Mouse (Mus musculus): Measurements from ENCODE around the gene Ifnar2. TPM values are rescaled to one million over a fixed set of nuclear protein-coding genes. Genes with fewer than 3 reads are reported as not detected.

Gene Ifnar2
- total and polyA plus RNA-seq, 2 experiments from 2014 or later = 31.0 to 49.8 TPM

DNA sequence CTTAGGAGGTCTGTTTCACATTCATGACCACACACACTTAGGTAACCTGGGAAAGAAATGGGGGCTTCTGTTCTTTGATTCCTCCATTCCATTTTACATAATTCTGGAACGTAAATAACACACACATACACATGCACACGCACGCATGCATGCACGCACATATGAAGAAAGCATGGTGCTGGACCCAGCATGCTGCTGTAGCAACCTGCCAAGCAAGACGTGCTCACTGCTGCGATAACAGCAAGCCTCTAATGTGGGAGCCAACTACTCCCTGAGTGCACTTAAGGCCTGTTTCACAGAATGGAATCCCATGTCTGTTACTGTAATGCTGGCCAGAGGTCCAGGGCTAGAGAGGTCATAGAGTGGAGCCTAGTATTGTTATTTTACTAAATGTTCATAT lies 19.4 kb upstream of the Ifnar2 start:
- Histone ChIP-seq H3K9me3 (replicated peaks; ENCODE audit: control insufficient read depth, low read length) (no peaks in the 10 kb centered on the region), H3K36me3 (replicated peaks; ENCODE audit: control insufficient read depth, insufficient read depth, low read length) (no peaks in the 10 kb centered on the region), H3K4me1 (ENCODE audit: control insufficient read depth, insufficient read depth) (no peaks in the 10 kb centered on the region), H3K27me3 (ENCODE audit: control insufficient read depth, insufficient read depth, low read length) (no peaks in the 10 kb centered on the region), H3K9ac (replicated peaks; ENCODE audit: low read depth, low read length) (no peak overlapping the region), H3K4me3 (ENCODE audit: low read depth, low read length) (no peak overlapping the region), H3K4me2 (ENCODE audit: low read depth, low read length) (no peak overlapping the region), H3K27ac (ENCODE audit: low read depth) (no peak overlapping the region)
- no peak for ATAC-seq (ENCODE audit: insufficient read depth, low read depth)
- no peak for DNase-seq (ENCODE audit: low spot score)
- TF ChIP-seq CTCF (IDR thresholded peaks at IDR 0.05; ENCODE audit: low read depth) (no peak), EP300 (IDR thresholded peaks at IDR 0.05; ENCODE audit: low read depth) (no peak)
- 69% methylated on average over 6 of the region's 6 CpGs for WGBS

DNA sequence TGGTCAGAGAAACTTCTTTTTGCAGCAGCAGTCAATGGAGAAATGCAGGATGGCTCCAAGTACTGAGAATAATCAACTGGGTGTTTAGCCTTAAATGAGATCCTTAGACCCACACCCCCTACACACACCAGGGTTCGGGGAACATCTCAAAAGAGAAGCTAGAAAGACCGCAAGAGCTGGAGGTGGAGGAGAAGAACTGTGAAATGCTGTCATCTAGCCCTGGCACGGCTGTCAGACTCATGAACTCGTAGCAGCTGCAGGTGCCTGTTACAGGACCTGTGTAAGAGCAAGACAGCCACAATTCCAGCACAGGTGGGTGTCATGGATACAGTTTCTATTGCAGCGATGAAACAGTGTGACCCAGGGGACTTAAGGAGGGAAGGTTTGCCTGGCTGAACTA lies 18.9 kb upstream of the Ifnar2 start:
- Histone ChIP-seq H3K27me3 (ENCODE audit: control insufficient read depth, insufficient read depth, low read length) (no peaks in the 10 kb centered on the region), H3K9me3 (replicated peaks; ENCODE audit: control insufficient read depth, low read length) (no peaks in the 10 kb centered on the region), H3K4me3 (ENCODE audit: low read depth, low read length) (no peak overlapping the region), H3K9ac (replicated peaks; ENCODE audit: low read depth, low read length) (no peak overlapping the region), H3K4me1 (ENCODE audit: control insufficient read depth, insufficient read depth) (no peaks in the 10 kb centered on the region), H3K4me2 (ENCODE audit: low read depth, low read length) (no peak overlapping the region), H3K27ac (ENCODE audit: low read depth) (no peak overlapping the region), H3K36me3 (replicated peaks; ENCODE audit: control insufficient read depth, insufficient read depth, low read length) (no peaks in the 10 kb centered on the region)
- ATAC-seq (ENCODE audit: insufficient read depth, low read depth) (no peak), DNase-seq (ENCODE audit: low spot score) (no peak)
- no peak for TF ChIP-seq EP300 (IDR thresholded peaks at IDR 0.05; ENCODE audit: low read depth)
- TF ChIP-seq CTCF (IDR thresholded peaks at IDR 0.05; ENCODE audit: low read depth) = no peak
- WGBS = 74% methylated on average over 5 of the region's 5 CpGs

DNA sequence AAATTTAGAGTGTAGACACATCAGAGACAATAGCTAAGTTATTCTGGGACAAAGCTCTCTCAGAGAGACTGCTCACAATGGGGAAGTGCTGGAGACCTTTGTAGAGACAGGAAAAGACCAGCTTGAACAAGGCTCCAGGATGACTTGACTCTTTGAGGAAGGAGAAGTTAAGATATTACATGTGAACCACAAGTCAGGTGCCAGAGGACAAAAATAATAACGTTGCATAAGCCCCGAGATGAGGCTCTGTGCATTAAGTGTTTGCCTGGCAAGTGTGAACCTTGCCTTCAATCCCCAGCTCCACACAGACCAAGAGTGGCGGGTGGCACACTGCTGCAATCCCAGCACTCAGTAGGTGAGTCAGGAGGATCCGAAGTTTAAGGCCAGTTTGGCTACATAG lies 18.0 kb upstream of the Ifnar2 start:
- ATAC-seq (ENCODE audit: insufficient read depth, low read depth) (no peak), DNase-seq (ENCODE audit: low spot score) (no peak)
- H3K9ac ChIP-seq (replicated peaks; ENCODE audit: low read depth, low read length) = no peak overlapping the region
- H3K4me2 ChIP-seq (ENCODE audit: low read depth, low read length) = no peak overlapping the region
- no peaks in the 10 kb centered on the region for H3K27me3 ChIP-seq (ENCODE audit: control insufficient read depth, insufficient read depth, low read length)
- H3K4me1 ChIP-seq (ENCODE audit: control insufficient read depth, insufficient read depth) = no peaks in the 10 kb centered on the region
- H3K27ac ChIP-seq (ENCODE audit: low read depth) = no peak overlapping the region
- WGBS = 46% methylated on average over 4 of the region's 4 CpGs
- TF ChIP-seq CTCF (IDR thresholded peaks at IDR 0.05; ENCODE audit: low read depth) (no peak), EP300 (IDR thresholded peaks at IDR 0.05; ENCODE audit: low read depth) (no peak)
- no peaks in the 10 kb centered on the region for H3K36me3 ChIP-seq (replicated peaks; ENCODE audit: control insufficient read depth, insufficient read depth, low read length)
- H3K4me3 ChIP-seq (ENCODE audit: low read depth, low read length) = no peak overlapping the region
- no peaks in the 10 kb centered on the region for H3K9me3 ChIP-seq (replicated peaks; ENCODE audit: control insufficient read depth, low read length)

DNA sequence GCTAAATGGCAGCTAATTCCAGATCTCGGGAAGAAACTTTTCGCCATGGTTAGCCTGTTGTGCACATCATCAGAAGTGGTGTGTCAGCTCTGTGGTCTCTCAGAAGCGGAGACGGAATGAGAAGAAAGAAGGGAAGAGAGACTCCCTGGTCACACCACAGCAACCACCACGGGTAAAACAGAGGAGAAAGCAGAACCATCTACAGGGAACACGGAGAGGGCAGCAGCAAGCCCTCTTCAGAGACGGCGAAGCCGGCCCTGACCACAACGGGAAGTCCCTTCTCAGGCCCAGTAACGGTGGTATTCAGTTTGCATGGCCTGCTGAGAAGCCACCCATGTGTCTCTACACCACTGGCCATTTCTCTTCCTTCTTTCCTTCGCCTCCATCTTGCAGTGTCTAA lies 17.4 kb upstream of the Ifnar2 start:
- H3K4me3 ChIP-seq (ENCODE audit: low read depth, low read length) = no peak overlapping the region
- WGBS = 70% methylated on average over 12 of the region's 12 CpGs
- TF ChIP-seq EP300 (IDR thresholded peaks at IDR 0.05; ENCODE audit: low read depth) (no peak), CTCF (IDR thresholded peaks at IDR 0.05; ENCODE audit: low read depth) (no peak)
- H3K4me2 ChIP-seq (ENCODE audit: low read depth, low read length) = no peak overlapping the region
- H3K9ac ChIP-seq (replicated peaks; ENCODE audit: low read depth, low read length) = no peak overlapping the region
- no peaks in the 10 kb centered on the region for H3K9me3 ChIP-seq (replicated peaks; ENCODE audit: control insufficient read depth, low read length)
- no peaks in the 10 kb centered on the region for H3K27me3 ChIP-seq (ENCODE audit: control insufficient read depth, insufficient read depth, low read length)
- no peak for DNase-seq (ENCODE audit: low spot score)
- no peak for ATAC-seq (ENCODE audit: insufficient read depth, low read depth)
- H3K4me1 ChIP-seq (ENCODE audit: control insufficient read depth, insufficient read depth) = no peaks in the 10 kb centered on the region
- H3K36me3 ChIP-seq (replicated peaks; ENCODE audit: control insufficient read depth, insufficient read depth, low read length) = no peaks in the 10 kb centered on the region
- no peak overlapping the region for H3K27ac ChIP-seq (ENCODE audit: low read depth)

DNA sequence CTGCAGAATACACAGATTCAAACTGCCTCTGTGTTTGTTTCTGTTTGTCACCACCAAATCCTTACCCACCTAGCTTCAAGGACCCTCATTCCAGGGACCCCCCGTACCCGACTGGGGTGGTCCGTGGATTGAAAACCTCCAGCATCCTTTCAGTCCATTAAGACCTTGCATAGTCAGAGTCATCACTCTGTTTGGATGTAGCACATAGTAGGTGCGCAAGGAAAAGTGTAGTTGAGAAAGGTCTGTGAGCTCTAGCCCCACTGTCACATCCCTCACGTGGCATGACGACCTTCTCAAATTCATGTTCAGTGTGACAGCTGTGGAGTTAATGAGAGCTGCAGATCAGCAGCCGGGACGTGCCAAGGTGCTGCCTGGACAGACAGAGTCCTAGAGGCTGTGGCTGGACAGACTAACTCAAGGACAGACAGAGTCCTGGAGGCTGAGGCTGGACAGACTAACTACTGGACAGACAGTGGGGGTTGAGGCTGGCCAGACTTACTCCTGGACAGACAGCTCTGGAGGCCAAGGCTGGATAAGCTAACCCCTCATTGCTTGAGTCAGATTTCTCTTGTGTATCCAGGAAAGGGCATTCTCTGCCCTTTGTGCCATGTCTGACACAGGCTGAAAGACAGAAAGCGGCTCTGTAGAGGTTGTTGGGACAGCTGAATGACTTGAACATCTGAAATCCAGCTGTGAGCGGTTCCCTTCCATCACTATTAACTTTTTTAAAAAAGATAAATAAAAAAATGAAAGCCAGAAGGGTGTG lies 15.6 kb upstream of the Ifnar2 start:
- Histone ChIP-seq H3K4me3 (ENCODE audit: low read depth, low read length) (no peak overlapping the region), H3K9ac (replicated peaks; ENCODE audit: low read depth, low read length) (0 out of 2 replicates have a peak overlapping the region, but pooled peaks have one; percentile 5), H3K36me3 (replicated peaks; ENCODE audit: control insufficient read depth, insufficient read depth, low read length) (no peaks in the 10 kb centered on the region), H3K9me3 (replicated peaks; ENCODE audit: control insufficient read depth, low read length) (no peaks in the 10 kb centered on the region), H3K27ac (ENCODE audit: low read depth) (no peak overlapping the region), H3K4me2 (ENCODE audit: low read depth, low read length) (no peak overlapping the region), H3K27me3 (ENCODE audit: control insufficient read depth, insufficient read depth, low read length) (no peaks in the 10 kb centered on the region), H3K4me1 (ENCODE audit: control insufficient read depth, insufficient read depth) (no peaks in the 10 kb centered on the region; the same call in 1 of the 2 replicates)
- DNase-seq (ENCODE audit: low spot score) (no peak), ATAC-seq (ENCODE audit: insufficient read depth, low read depth) (no peak)
- 74% methylated on average over 10 of the region's 10 CpGs for WGBS
- no peak for TF ChIP-seq EP300 (IDR thresholded peaks at IDR 0.05; ENCODE audit: low read depth)
- no peak for TF ChIP-seq CTCF (IDR thresholded peaks at IDR 0.05; ENCODE audit: low read depth)

DNA sequence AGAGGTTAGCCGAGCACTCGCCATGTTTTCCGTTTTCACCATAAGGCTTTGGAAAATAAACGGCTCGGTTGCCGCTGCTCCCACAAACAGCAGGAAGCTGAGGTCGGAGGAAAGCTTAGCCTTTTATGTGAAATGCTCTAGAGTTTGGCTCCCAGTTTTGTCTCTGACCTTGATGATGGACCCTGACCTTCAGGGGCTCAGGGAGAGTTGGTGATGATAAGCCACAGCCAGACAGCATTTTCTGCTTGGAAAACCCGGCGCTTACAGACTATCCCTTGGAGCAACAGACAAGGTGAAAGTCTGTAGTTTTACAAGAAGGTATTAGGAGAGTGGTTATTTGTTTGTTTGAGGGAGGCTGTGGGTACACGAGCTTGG lies 15.1 kb upstream of the Ifnar2 start:
- 37% methylated on average over 10 of the region's 10 CpGs for WGBS
- no peak overlapping the region for H3K27ac ChIP-seq (ENCODE audit: low read depth)
- TF ChIP-seq CTCF (IDR thresholded peaks at IDR 0.05; ENCODE audit: low read depth) = no peak
- TF ChIP-seq EP300 (IDR thresholded peaks at IDR 0.05; ENCODE audit: low read depth) = no peak
- ATAC-seq (ENCODE audit: insufficient read depth, low read depth) (no peak), DNase-seq (ENCODE audit: low spot score) (no peak)
- H3K4me2 ChIP-seq (ENCODE audit: low read depth, low read length) = no peak overlapping the region
- no peaks in the 10 kb centered on the region for H3K36me3 ChIP-seq (replicated peaks; ENCODE audit: control insufficient read depth, insufficient read depth, low read length)
- H3K9ac ChIP-seq (replicated peaks; ENCODE audit: low read depth, low read length) = 0 out of 2 replicates have a peak overlapping the region, but pooled peaks have one; percentile 5
- H3K4me3 ChIP-seq (ENCODE audit: low read depth, low read length) = no peak overlapping the region
- no peaks in the 10 kb centered on the region for H3K27me3 ChIP-seq (ENCODE audit: control insufficient read depth, insufficient read depth, low read length)
- no peaks in the 10 kb centered on the region for H3K9me3 ChIP-seq (replicated peaks; ENCODE audit: control insufficient read depth, low read length)
- peaks cover 3% of the 10 kb centered on the region for H3K4me1 ChIP-seq (ENCODE audit: control insufficient read depth, insufficient read depth)
